ENCODE assay signal across 7 mouse cellular contexts in genomic region chr9:22469643-22470042, GRCm38 (mm10). TPM values are rescaled to one million over a fixed set of nuclear protein-coding genes. Genes with fewer than 3 reads are reported as not detected.
DNase-seq lines count a peak whose midpoint lies in the region; ATAC-seq lines count a peak whose summit lies in the region.

Gene Rp9, minus strand, starts transcription at chr9:22469743.

- peak within 1 kb of the TSS; percentile 81 for H3K4me2 ChIP-seq in forebrain, embryonic 11.5 days (ENCODE audit: low read depth, low read length, severe bottlenecking)
- H3K4me2 ChIP-seq in liver, embryonic 11.5 days = peak within 1 kb of the TSS; percentile 61
- H3K4me2 ChIP-seq in stomach, embryonic 16.5 days (ENCODE audit: low read depth, low read length) = peak within 1 kb of the TSS; percentile 69

- H3K9ac ChIP-seq in forebrain, embryonic 11.5 days (ENCODE audit: low read length) = peak within 1 kb of the TSS; percentile 84; the same call in 1 of the 2 replicates
- H3K9ac ChIP-seq in liver, embryonic 11.5 days (ENCODE audit: low read depth, low read length) = peak within 1 kb of the TSS; percentile 84
- peak within 1 kb of the TSS; percentile 97 for H3K9ac ChIP-seq in stomach, embryonic 16.5 days (ENCODE audit: low read length)

- peaks cover 2% of the 10 kb centered on the region; the same call in 1 of the 2 replicates for H3K4me1 ChIP-seq in forebrain, embryonic 11.5 days (replicated peaks; ENCODE audit: control insufficient read depth, insufficient read depth, low read length)
- peaks cover 3% of the 10 kb centered on the region; the same call in 1 of the 2 replicates for H3K4me1 ChIP-seq in liver, embryonic 11.5 days (replicated peaks; ENCODE audit: control insufficient read depth, insufficient read depth, low read length)
- H3K4me1 ChIP-seq in stomach, embryonic 16.5 days (ENCODE audit: control insufficient read depth, insufficient read depth, low read length) = peaks cover 5% of the 10 kb centered on the region; the same call in 1 of the 2 replicates

- H3K27me3 ChIP-seq in forebrain, embryonic 11.5 days (ENCODE audit: control insufficient read depth, insufficient read depth, low read length) = no peaks in the 10 kb centered on the region
- no peaks in the 10 kb centered on the region for H3K27me3 ChIP-seq in liver, embryonic 11.5 days (replicated peaks; ENCODE audit: control insufficient read depth, insufficient read depth, low read length)
- no peaks in the 10 kb centered on the region for H3K27me3 ChIP-seq in stomach, embryonic 16.5 days (ENCODE audit: control insufficient read depth, insufficient read depth, low read length)

- H3K27ac ChIP-seq in forebrain, embryonic 11.5 days (ENCODE audit: low read depth, low read length) = no peak within 1 kb of the TSS
- peak within 1 kb of the TSS; percentile 80; the same call in 1 of the 2 replicates for H3K27ac ChIP-seq in liver, embryonic 11.5 days (ENCODE audit: low read depth, low read length)
- peak within 1 kb of the TSS; percentile 42; the same call in 1 of the 2 replicates for H3K27ac ChIP-seq in stomach, embryonic 16.5 days (ENCODE audit: low read length)

- DNase-seq in urinary bladder, adult 2 months (ENCODE audit: low spot score) = no peak
- no peak for DNase-seq in urinary bladder, adult 18-20 months (ENCODE audit: low spot score in 2 of 2)
- no peak for DNase-seq in forebrain, embryonic 11.5 days (ENCODE audit: low spot score)
- no peak for DNase-seq in liver, embryonic 11.5 days (ENCODE audit: low spot score)
- DNase-seq in cerebellum, adult 11-12 months = no peak

- ATAC-seq in forebrain, embryonic 11.5 days (replicated peaks; ENCODE audit: low FRiP score) = no peak
- no peak for ATAC-seq in hematopoietic stem cell, adult 5-6 weeks (replicated peaks in 1 of 2; ENCODE audit: insufficient read depth in 1 of 2, low FRiP score in 2 of 2, low TSS enrichment in 1 of 2, low read depth in 1 of 2, poor library complexity in 2 of 2, severe bottlenecking in 2 of 2)
- no peak for ATAC-seq in liver, embryonic 11.5 days (replicated peaks; ENCODE audit: low FRiP score)
- no peak for ATAC-seq in stomach, embryonic 16.5 days (ENCODE audit: insufficient read depth, low FRiP score)

- H3K9me3 ChIP-seq in forebrain, embryonic 11.5 days (ENCODE audit: control insufficient read depth, low read length) = no peaks in the 10 kb centered on the region
- no peaks in the 10 kb centered on the region for H3K9me3 ChIP-seq in liver, embryonic 11.5 days (ENCODE audit: control insufficient read depth, low read length)
- H3K9me3 ChIP-seq in stomach, embryonic 16.5 days (replicated peaks; ENCODE audit: control insufficient read depth, low read length) = no peaks in the 10 kb centered on the region

- WGBS in forebrain, embryonic 11.5 days = 88% methylated on average over 3 of the region's 3 CpGs
- WGBS in liver, embryonic 11.5 days = 82% methylated on average over 3 of the region's 3 CpGs
- WGBS in stomach, embryonic 16.5 days = 91% methylated on average over 3 of the region's 3 CpGs

- H3K4me3 ChIP-seq in forebrain, embryonic 11.5 days (ENCODE audit: low read depth, low read length) = peak within 1 kb of the TSS; percentile 78
- peak within 1 kb of the TSS; percentile 82 for H3K4me3 ChIP-seq in liver, embryonic 11.5 days (ENCODE audit: low read depth, low read length)
- peak within 1 kb of the TSS; percentile 87 for H3K4me3 ChIP-seq in stomach, embryonic 16.5 days (replicated peaks; ENCODE audit: low read length)

- H3K36me3 ChIP-seq in forebrain, embryonic 11.5 days (ENCODE audit: control insufficient read depth, insufficient read depth, low read length) = no peaks in the 10 kb centered on the region
- no peaks in the 10 kb centered on the region; the same call in 1 of the 2 replicates for H3K36me3 ChIP-seq in liver, embryonic 11.5 days (ENCODE audit: control insufficient read depth, insufficient read depth, low read length)
- H3K36me3 ChIP-seq in stomach, embryonic 16.5 days (ENCODE audit: control insufficient read depth, insufficient read depth, low read length) = no peaks in the 10 kb centered on the region

RNA-seq across cellular contexts. Expression of gene Rp9, which starts in this region (rescaled TPM):
- 58.9 and 68.6 TPM in 2 replicates for polyA plus RNA-seq in urinary bladder, adult 2 months (2012; rRNA removed)
- 50.7 and 54.5 TPM in 2 replicates for polyA plus RNA-seq in forebrain, embryonic 11.5 days (2014; fragmentation: Nextera tagmentation; extraction: Ambion mirVana)
- total RNA-seq in hematopoietic stem cell, adult 5-6 weeks (2017) = 173 and 179 TPM in 2 replicates
- 74.2 and 79.8 TPM in 2 replicates for polyA plus RNA-seq in liver, embryonic 11.5 days (2014; fragmentation: Nextera tagmentation; extraction: Ambion mirVana)
- 51.8 and 56.8 TPM in 2 replicates for polyA plus RNA-seq in stomach, embryonic 16.5 days (2015; fragmentation: Nextera tagmentation; extraction: Ambion mirVana)
